Mouse (Mus musculus): ENCODE data around the gene Aco2.

GRCm38 (mm10) chr15:81857724-81858116 is 14.4 kb upstream of the Aco2 start:
- 0 out of 2 replicates have a peak, but pooled peaks have one; percentile 6 for TF ChIP-seq FLI1 (IDR thresholded peaks at IDR 0.05; ENCODE audit: low read length)
- no peak for TF ChIP-seq GATA1 (IDR thresholded peaks at IDR 0.05; ENCODE audit: borderline replicate concordance, low read length)

Measured in megakaryocyte, embryonic 14.5 days (primary cell).